Mouse (Mus musculus) CD8-positive naive resting alpha-beta T cell, adult 2 months (primary cell): ENCODE measurements around the gene Birc2.
"Not testable (repeated sequence)": the region's sequence is repeated elsewhere in the genome, so short reads cannot be mapped to it uniquely, and the experiment has no call there.

Experiments used
- DNase-seq, 2 experiments: peaks; one replicate each; pipeline ENCODE4 v3.0.0; 2022; ENCODE audit warnings: low read depth in 2 of 2, low spot score in 2 of 2

Gene Birc2

DNA sequence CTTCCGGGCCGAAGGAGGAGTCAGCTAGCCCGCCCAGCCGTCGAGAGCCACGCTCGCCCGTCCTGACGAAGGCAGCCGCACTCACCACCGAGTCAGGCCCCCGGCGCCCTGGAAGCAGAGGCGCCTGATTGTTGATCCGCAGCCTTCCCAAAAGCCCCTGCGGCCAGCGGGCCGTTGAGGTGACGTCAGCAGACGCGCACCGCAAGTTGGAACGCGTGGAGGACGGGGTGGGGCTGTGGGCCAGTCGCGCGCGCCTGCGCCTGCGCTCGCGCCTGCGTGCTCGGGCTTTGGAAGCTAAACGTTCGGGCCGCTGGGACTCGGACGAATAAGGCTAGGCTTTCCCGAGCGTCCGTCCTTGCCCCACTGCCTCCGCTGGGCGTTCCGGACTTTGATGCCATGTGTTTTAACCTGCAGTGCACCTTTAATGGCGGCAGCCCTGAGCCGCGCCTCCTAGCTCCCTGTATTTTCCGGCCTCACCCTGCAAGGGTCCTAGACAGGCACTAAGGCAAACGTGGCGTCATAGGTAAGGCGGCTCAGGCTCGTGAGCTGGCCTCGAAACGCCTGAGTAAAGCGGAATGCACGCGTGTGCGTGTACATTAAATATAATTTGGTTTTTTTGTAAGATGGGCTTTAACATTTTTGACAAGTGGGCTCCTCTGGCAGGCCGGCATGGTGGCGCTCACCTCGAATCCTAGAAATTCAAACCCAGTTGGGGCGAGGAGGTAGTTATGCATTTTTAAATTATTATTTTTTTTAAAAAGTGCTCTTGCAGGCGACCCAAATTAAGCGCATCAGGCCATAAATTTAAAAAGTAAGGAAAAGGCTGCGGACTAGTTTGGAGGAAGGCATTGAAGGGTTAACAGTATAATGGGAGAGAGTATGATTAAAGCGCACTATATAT lies at the start of gene Birc2:
Birc2 (minus strand) TSS at position 160 of the 901 bp plus-strand sequence.
- DNase-seq, result peak; percentile 92

DNA sequence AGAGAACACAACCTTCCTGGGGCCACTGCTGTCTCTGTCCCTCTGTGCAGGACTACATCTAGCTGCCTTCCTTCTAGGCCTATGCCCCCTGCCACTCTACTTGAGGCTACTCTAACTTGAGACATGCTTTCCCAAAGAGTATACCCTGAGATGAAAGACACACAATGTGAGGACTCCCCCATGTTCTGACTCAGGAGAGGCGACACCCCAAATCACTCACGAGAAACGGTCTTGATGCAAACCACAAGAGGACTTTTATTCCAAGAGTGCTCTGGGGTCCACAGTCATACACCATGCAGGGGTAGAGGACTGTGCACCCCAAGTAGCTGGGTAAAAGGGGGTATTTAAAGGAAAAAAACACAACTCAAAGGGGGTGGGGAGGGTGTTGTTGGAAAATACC lies 47.5 kb upstream of the Birc2 start:
- DNase-seq, result no peak

DNA sequence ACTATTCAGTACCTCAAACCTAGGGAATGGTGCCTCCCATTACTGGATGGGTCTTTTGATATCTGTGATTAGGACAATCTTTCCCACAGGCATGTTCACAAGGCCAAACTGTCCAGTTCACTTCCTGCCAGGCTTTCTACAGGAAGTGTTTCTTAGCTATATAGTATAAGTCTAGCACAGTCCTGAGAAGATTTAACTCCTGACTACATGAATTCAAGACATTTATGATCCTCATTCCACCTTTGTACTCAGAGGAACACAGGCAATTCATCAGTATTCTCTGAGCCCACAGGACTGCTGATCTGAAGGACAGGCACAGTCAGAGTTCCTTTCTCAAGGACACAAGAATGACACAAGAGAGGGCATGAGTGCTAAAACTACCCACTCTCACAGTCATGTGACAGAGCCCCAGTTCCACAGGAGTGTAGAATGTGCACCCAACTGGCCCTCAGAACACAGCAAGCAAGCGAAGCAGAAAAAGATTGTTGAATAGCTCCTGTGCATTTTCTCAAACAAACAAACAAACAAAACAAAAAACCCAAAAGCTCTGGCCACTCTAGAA lies 45.5 kb upstream of the Birc2 start:
- no peak for DNase-seq

DNA sequence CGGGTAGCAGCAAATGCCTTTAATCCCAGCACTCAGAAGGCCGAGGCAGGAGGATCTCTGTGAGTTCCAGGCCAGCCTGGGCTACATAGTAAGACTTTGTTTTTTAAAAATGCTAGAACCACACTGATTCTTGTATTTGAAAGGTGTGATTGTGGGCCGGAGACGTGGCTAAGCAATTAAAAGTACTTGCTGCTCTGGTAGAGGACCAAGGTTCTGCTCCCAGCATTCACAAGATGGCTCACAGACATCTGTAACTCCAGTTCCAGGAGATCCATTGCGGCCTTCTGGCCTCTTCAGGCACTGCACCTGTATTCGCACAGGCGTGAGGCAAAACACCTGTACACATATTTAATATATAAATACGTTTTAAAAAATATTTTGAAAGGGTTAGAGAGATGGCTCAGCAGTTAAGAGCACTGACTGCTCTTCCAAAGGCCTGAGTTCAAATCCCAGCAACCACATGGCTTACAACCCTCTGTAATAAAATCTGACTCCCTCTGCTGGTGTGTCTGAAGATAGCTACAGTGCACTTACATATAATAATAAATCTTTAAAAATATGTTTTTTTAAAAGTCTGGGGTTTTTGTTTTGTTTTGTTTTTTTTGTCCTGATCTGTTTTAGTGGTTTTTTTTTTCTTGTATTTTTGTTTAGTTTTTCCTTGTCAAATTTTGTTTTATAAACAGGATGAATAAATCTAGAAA lies 36.8 kb upstream of the Birc2 start:
- DNase-seq, result peak; percentile 25 to 28

DNA sequence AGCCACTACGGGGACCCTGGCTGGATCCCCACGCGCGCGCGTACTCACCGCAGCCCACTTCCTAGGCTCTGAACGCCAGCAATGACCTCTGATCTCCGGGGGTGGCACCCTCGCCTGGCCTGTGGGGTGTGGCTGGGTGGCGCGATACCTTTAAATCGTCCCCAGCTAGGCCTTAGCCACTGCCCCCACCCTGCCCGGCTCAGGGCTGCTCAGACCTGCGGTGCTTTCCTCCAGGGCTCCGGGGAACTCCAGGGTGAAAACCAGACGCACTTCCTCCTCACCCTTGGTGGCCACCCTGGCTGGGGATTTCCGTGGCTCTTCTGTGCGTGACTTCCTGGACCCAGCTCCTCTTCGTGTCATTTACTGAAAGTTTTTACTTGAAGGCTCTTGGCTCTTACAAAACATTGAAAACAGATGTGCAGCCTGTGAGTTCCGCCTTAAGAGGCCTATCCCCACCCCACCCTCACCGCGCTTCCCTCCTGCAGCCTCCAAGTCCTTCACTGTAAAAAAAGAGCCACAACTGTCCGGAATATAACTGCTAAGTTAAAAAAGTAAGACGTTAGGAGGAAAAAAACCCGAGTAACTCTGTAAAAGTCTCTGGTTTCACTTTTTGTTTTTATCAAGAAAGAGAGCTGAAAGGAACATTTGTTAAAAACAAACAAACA lies 36.0 kb upstream of the Birc2 start, which contains the start of gene Birc3:
Birc3 (minus strand) TSS at position 412 of the 665 bp plus-strand sequence.
- peak; percentile 91 to 94 for DNase-seq

DNA sequence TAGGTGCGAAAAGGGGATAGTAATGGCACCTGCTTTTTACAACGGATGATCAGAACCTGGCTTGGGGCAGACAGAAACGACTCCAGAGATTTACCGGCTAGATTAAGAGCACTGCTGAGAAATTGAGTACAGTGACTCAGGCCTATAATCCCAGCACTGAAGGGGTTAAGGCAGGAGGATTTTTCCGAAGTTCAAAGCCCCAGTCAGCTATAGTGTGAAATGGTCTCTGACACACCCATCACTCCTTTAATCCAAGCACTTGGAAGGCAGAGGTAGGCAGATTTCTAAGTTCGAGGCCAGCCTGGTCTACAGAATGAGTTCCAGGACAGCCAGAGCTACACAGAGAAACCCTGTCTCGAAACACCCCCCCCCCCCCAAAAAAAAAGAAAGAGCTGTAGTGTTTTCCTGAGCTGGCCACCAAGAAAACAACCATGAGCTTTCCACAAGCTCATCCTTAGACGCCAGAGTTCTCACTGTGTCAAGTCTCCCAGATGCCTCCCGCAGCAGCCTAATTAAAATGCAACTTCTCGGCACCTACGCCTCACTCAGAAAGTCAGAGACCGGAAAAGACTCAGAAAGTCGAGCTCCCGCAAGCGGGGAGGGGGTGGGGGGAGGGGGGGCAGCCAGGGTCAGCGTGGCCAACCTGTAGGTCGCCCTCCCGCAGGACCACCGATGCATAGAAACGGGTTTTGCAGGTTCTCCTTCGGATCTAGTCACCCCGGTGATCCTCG lies 35.3 kb upstream of the Birc2 start:
- DNase-seq, result peak in 1 of 2 experiments; percentile 4

DNA sequence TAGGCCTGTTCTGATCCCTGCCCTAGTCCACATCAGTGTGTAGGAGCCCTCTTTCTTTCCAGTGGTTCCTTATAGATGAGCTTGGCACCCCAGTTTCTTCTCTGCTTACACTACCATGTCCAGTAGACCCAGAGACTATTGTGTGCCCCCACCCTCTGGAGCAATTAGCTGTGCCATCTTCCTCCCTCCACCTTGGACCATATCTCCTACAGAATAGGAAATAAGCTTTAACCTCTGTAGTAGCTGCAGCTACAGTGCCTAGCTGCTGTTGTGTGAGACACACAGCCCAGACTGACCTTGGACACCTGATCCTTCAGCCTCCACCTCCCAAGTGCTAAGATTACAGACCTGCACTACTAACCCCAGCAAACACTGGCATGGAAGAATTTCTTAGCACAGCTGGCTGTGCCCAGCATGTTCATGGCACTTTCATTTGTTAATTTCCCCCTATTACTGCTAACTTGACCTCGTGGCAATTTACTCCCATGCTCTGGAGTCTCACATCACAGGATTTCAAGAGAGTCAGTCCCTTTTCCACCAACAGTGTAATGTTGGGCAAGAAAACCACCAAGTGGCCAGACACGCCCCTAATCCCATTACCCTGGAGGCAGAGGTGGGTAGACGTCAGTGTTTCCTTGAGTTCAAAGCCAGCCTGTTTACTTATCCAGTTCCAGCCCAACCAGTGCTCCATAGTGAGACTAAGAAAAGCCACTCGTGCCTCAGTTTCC lies 34.6 kb upstream of the Birc2 start:
- no peak for DNase-seq

DNA sequence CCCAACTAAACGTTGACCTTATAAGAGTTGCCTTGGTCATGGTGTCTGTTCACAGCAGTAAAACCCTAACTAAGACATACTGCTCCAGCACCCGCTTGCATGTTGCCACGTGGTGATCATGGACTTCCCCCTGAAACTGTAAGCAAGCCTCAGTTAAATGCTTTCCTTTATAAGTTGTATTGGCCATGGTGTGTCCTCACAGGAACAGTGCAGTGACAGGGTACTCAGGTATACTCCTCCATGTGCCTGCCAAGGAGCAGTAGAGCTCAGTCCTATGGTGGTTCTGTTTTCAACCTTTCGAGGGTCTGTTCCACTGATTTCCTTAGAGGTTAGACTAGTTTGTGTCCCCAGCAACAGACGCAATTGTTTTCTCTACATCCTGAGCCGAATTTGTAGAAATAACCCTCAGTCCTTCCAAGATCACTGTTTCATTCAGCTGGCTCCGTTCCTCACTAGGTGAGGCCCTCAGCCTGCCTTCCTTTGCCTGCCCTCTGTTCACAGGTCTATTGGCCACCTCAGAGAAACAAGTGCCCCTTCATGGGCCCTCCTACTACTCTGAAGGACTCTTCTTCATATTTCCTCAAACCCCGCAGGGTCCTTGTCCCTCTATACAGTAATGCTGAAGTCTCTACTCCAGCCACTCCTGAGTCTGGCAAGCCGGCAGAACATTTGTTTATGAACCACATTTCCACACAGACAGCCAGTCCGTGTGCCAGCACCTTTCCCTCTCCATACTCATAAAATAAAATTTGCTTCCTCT lies 33.9 kb upstream of the Birc2 start:
- no peak for DNase-seq

DNA sequence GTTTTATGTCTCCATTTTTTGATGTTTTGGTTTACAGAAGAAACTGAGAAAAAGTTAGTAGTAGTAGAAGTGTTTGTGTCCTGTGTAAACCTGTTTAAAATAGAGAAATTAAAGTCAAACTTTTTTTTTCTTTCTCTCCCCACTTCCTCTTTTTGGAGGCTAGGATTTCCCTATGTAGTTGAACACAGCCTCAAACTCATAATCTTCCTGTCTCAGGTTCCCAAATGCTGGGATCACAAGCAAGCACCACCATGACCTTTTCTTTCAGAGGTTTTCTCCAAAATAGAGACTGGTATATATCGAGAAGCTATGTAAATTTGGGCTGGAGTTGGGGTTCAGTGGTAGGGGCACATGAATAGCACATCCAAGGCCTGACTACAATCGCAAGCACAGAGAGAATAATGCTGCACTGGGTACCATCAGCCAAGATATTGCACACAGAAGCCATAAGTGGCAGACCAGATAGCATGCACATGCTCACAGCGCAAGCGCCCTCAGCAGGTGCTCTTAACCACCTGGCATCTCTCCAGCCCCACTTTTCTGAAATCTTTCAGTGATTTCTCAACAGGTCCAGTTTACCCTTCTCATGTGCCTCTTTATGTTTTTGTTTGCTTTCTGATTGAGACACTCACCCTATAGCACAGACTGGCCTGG lies 32.1 kb upstream of the Birc2 start:
- DNase-seq, result peak in 1 of 2 experiments; percentile 4

DNA sequence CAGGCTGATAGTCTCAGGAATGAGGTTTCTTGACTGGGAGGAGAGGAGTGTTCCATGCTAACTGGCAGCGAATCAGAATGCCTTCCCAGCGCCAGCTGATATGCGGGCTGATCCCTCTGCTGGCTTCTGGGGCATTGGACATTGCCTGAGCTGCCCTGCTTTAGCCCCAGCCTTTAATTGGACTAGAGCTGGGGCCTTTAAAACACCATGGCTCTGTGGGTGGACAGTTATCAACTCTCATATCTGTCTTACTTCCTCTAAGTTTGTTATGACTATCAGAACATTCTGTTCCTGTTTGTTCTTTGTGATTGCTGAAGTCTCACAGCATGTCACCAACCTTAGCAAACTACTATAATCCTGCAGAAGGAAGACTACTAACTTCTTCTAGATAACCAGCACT lies 31.1 kb upstream of the Birc2 start:
- no peak for DNase-seq

DNA sequence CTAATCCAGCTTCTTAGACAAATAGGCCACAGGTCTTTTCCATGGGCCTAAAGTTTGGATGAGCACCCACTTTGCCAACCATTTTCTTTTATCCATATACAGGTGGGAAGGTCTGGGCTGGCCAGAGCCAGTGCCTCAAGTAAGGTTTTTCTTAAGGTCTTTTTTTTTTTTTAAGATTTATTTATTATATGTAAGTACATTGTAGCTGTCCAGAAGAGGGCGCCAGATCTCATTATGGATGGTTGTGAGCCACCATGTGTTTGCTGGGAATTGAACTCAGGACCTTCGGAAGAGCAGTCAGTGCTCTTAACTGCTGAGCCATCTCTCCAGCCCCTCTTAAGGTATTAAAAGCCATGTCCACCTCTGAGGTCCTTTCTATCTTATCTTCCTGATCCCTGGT lies 30.1 kb upstream of the Birc2 start:
- DNase-seq, result peak in 1 of 2 experiments; percentile 18

DNA sequence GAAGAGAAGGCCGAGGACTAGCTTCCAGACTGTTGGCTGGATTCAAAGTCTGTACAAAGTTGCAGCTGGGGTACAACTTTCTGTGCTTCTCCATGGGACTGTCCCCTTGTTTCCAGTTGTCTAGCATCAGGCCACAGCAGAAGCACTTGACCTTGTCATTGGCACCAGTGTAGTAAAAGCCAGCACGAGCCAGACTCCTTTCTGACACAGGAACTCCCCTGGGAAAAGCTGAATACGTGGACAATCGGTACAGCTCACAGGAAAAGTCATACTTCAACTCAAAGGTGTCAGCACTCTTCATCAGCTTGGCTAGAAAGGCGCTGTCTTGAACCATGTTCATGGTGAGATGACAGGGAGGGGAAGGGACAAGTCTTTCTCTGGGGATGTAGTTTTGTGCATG lies 24.1 kb upstream of the Birc2 start:
- no peak for DNase-seq

DNA sequence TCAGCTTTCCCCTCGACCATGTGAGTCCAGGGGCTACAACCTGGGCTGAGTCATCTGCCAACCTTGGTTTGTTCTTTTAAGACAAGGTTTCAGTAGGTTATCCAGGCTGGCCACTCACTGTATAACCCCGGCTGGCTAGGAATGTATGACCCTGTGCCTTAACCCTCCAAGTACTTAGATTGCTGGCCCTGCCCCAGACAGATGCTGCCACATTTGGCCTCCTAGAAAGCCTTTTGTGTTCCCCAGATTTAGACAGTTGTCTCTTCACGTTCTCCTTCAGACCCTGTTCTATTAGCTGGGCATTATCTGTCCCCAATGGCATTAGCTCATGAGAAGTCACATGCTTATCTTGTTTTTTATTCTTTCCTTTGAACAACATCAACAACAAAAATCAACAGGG lies 19.0 kb upstream of the Birc2 start:
- no peak for DNase-seq

DNA sequence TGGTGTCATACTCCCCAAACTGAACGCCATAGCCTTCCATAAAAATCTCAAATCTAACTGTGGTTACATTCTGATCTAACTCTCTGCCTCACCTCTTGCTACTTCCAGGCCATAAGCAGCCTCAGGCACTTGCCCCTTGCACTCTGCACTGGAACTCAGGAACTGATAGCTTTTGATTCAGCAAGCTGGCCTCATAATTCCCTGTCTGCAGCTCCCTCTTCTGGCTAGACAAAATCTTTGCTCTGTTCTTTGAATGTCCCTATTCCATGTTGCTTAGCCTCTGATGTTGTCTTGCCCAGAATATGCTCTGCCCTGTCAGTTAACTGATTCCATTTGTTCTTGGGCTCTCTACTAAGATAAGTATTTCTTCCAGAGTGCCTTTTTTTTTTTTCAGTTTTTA lies 18.5 kb upstream of the Birc2 start:
- DNase-seq, result no peak

DNA sequence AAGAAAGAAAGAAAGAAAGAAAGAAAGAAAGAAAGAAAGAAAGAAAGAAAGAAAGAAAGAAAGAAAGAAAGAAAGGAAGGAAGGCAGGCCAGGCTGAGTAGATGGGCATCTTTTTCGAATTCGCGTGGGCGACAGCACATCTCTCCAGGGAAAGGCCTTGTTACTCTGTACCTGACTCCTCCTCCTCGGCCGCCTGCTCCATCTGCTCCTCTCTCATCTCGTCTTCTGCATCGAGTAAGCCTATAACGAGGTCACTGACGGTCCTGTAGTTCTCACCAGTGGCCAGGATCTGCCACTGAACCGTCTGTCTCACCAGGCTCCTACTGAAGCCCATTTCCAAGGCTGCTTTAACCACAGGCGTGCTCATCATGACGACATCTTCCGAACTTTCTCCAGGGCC lies 17.3 kb upstream of the Birc2 start:
- not testable (repeated sequence) for DNase-seq

DNA sequence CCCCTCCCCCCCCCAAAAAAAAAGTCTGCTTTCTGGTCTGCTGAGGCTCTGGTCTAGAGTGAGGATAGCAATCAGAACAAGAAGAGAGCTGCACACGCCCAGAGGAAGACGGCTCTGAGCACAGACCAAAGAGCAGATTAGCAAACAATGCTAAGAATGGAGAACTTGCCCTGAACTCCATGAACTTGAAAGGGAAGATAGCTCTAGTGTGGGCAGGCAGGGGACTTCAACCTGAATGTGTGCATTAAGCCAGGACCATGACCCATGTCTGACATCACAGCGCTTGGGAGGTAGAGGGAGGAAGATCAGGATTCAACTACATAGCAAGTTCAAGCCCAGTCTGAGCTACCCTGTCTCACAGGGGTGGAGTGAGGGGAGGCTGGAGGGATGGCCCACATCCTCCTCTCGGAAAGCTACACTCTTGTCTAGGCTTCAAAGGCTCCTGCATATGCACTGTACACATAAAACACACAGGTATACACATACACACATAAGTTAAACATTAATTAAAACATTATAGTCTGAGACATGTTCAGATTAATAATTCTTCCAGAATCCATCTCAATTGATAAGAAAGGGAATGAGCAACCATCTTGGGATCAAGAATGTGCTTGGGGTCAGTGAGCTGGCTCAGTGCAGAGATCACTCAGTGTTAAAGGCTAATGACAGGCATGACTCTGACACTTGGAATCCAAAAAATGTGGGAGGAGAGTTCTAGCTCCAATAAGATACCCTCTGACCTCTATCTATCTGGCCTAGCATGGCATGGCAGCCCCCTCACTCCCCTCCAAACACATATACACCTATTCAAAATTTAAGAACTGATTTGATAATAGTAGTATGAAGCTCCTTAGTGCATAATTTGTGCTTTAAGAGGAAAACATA lies 15.7 kb upstream of the Birc2 start:
- DNase-seq, result no peak

DNA sequence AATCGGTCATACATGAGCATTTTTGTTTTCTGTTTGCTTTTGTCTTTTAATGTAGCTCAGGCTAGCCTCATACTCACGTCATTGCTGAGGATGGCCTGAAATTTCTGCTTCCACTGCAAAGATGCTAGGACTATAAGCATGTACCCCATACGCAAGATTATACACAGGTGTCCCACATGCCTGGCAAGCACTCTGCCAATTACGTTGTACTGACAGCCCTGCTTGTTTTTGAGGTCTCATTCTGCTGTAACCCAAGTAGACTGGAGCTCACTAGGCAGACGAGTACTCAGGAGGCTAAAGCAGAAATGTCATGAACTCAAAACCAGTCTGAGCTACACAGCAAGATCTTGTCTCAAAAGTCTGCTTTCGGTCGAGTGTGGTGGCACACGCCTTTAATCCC lies 15.0 kb upstream of the Birc2 start:
- no peak for DNase-seq

DNA sequence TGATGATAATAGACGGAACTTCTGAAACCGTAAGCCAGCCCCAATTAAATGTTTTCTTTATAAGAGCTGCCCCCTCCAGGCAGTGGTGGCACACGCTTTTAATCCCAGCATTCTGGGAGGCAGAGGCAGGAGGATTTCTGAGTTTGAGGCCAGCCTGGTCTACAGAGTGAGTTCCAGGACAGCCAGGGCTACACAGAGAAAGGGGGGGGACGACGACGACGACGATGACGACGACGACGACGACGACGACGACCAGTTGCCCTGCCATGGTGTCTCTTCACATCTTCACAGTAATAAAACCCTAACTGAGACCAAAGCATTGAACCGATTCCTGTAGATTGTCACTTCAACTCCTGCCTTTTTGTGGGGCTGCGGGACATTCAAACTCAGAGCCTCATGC lies 11.3 kb upstream of the Birc2 start:
- DNase-seq, result no peak
